Mouse (Mus musculus) embryonic facial prominence, embryonic 11.5 days (tissue): Measurements from ENCODE around the gene Ccdc116. TPM values are rescaled to one million over a fixed set of nuclear protein-coding genes. Genes with fewer than 3 reads are reported as not detected.
A peak's percentile ranks its signal among the peaks of the same experiment; 100 is the strongest.

Experiments used
- ATAC-seq: fragments of 200-750 bp; cut with Nextera tagmentation; replicated peaks from 2 replicates; pipeline ENCODE4 v1.8.0; 2017; ENCODE audit warnings: low read depth; ENCODE audit not compliant: insufficient number of reproducible peaks, low FRiP score, low TSS enrichment
- DNase-seq: peaks from one replicate; pipeline ENCODE4 v3.0.0-alpha.2; 2015; ENCODE audit warnings: low spot score
- H3K27ac ChIP-seq: fragments of 300-500 bp; sonication (generic); replicated peaks from 2 replicates; pipeline ENCODE4 v1.5.1; 2014; ENCODE audit warnings: mild to moderate bottlenecking, low read depth, low read length, control low read depth
- H3K27me3 ChIP-seq: fragments of 300-500 bp; sonication (generic); 2 replicates; pipeline ENCODE4 v1.6.1; 2014; ENCODE audit warnings: mild to moderate bottlenecking, low read length, moderate library complexity, mixed read lengths; ENCODE audit not compliant: control insufficient read depth, insufficient read depth
- H3K36me3 ChIP-seq: fragments of 300-500 bp; sonication (generic); replicated peaks from 2 replicates; pipeline ENCODE4 v1.6.1; 2014; ENCODE audit warnings: low read depth, mild to moderate bottlenecking, low read length, moderate library complexity, mixed read lengths; ENCODE audit not compliant: control insufficient read depth, insufficient read depth
- H3K4me1 ChIP-seq: fragments of 300-500 bp; sonication (generic); 2 replicates; pipeline ENCODE4 v1.6.1; 2014; ENCODE audit warnings: low read length, mixed read lengths; ENCODE audit not compliant: control insufficient read depth, insufficient read depth
- H3K4me2 ChIP-seq: fragments of 300-500 bp; sonication (generic); 2 replicates; pipeline ENCODE4 v1.6.1; 2014; ENCODE audit warnings: low read depth, mild to moderate bottlenecking, control low read depth, low read length, moderate library complexity
- H3K4me3 ChIP-seq: fragments of 300-500 bp; sonication (generic); 2 replicates; pipeline ENCODE4 v1.5.1; 2014; ENCODE audit warnings: low read depth, low read length, control low read depth
- H3K9ac ChIP-seq: fragments of 300-500 bp; sonication (generic); replicated peaks from 2 replicates; pipeline ENCODE4 v1.6.1; 2014; ENCODE audit warnings: mild to moderate bottlenecking, control low read depth, low read length
- H3K9me3 ChIP-seq: fragments of 300-500 bp; sonication (generic); replicated peaks from 2 replicates; pipeline ENCODE4 v1.6.1; 2016; ENCODE audit warnings: mild to moderate bottlenecking, low read length, inconsistent platforms, mixed read lengths; ENCODE audit not compliant: control insufficient read depth
- WGBS: fragments of 180-500 bp; shearing (Covaris S2); extraction: QIAGEN DNeasy Blood & Tissue Kit; methylation state at CpG from one replicate; pipeline ENCODE4 v1.1.7; 2014; 5-methylcytosine and 5-hydroxymethylcytosine counted together
- polyA plus RNA-seq: library from polyadenylated mRNA; unstranded; fragments of >200 nt; fragmentation: Nextera tagmentation; extraction: Ambion mirVana; gene quantifications from 2 replicates; pipeline ENCODE4 v1.2.1, GENCODE M21; 2014

Ccdc116 gene
- polyA plus RNA-seq, 1 experiment from 2014 or later, result 0.49 TPM

DNA sequence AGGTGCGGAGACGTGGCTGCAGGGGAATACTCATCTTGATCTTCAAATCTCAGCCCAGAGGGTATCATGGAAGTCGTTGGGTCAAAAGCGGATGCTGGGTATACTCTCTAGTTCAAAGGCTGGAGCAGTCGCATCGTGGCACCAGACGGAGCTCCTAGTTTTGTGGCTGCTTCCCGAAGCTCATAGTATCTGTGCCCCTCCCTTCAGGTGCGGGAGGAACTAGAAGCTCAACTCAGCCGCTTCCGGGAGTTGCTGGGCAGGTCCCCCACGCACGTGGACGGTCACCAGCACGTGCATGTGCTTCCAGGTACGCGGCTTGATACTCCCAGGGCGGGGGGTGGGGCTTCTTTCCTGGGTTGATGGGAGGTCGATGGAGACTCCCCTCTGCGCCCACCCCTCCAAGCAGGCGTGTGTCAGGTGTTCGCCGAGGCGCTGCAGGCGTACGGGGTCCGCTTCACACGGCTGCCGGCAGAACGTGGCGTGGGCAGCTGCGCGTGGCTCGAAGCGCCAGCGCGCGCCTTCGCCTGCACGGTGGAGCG is 431 bp upstream of the Ccdc116 start:
- H3K4me3 ChIP-seq, result peak overlapping the region; percentile 55
- peaks cover 3% of the 10 kb centered on the region; the same call in 1 of the 2 replicates for H3K27me3 ChIP-seq
- ATAC-seq, result no peak
- H3K27ac ChIP-seq, result no peak overlapping the region
- H3K9me3 ChIP-seq, result no peaks in the 10 kb centered on the region
- peak overlapping the region; percentile 94 for H3K4me2 ChIP-seq
- DNase-seq, result peak; percentile 38
- under 1% methylated on average over 41 of the region's 41 CpGs for whole genome bisulfite sequencing
- peaks cover 8% of the 10 kb centered on the region for H3K4me1 ChIP-seq
- H3K36me3 ChIP-seq, result no peaks in the 10 kb centered on the region
- H3K9ac ChIP-seq, result peak overlapping the region; percentile 53

DNA sequence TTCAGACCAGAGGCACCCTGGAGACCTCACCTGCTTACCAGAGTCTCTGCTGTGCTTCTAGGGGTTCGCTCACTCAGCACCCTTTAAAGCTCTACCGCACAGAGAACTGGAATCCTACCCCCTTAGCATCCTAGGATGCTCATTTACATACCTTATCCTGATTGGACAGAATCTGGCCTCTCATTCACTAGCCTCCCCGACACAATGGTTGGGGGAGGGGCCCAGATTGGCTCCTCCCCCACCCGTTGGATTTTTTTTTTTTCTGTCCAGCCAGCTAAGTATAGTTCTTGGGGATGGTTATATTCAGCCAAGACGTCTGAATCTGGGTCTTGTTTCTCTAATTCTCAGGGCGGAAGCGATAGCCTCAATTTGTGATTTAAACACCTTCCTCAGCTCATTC is 2.7 kb downstream of the Ccdc116 start, which contains the start of gene Ydjc:
Ydjc (plus strand) TSS at position 283 of the 400 bp plus-strand sequence.
- DNase-seq (peak; percentile 53), ATAC-seq (no peak)
- peaks cover 3% of the 10 kb centered on the region; the same call in 1 of the 2 replicates for H3K27me3 ChIP-seq
- H3K4me1 ChIP-seq, result peaks cover 8% of the 10 kb centered on the region
- H3K4me3 ChIP-seq, result no peak within 1 kb of the TSS
- no peak within 1 kb of the TSS for H3K27ac ChIP-seq
- WGBS, result 17% methylated on average over 7 of the region's 7 CpGs
- no peaks in the 10 kb centered on the region for H3K36me3 ChIP-seq
- no peaks in the 10 kb centered on the region for H3K9me3 ChIP-seq
- H3K4me2 ChIP-seq, result no peak within 1 kb of the TSS
- H3K9ac ChIP-seq, result no peak within 1 kb of the TSS

DNA sequence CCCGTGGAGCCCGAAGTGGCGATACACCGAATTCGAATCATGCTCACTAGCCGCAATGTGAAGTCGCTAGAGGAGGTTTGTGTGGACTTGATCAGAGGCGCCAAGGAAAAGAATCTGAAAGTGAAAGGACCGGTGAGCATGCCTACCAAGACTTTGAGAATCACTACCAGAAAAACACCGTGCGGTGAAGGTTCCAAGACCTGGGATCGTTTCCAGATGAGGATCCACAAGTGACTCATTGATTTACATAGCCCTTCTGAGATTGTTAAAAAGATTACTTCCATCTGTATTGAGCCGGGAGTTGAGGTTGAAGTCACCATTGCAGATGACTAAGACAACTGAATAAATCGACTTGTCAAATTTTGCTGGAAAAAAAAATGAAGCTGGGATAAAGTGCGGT is 9.7 kb downstream of the Ccdc116 start:
- DNase-seq, result no peak
- Histone ChIP-seq H3K4me2 (no peak overlapping the region), H3K27me3 (no peaks in the 10 kb centered on the region), H3K9me3 (no peaks in the 10 kb centered on the region), H3K27ac (no peak overlapping the region), H3K4me3 (no peak overlapping the region), H3K4me1 (no peaks in the 10 kb centered on the region), H3K9ac (no peak overlapping the region), H3K36me3 (no peaks in the 10 kb centered on the region)
- no peak for ATAC-seq
- 77% methylated on average over 15 of the region's 15 CpGs for WGBS

DNA sequence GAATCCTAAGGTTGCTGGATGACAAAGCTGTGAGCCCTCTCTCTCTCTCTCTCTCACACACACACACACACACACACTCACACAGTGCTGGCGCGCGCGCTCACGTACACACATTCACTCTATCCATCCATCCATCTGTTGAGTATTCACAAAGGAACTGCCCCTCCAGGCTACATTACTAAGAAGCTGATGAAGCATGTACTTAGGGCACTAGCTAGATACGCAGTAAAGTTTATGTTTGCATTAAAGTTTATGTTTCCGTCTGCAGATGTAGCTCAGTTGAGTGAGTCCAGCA is 14.2 kb downstream of the Ccdc116 start:
- DNase-seq (peak; percentile 25), ATAC-seq (no peak)
- H3K9ac ChIP-seq, result peak overlapping the region; percentile 77
- H3K4me3 ChIP-seq, result peak overlapping the region; percentile 72
- no peak overlapping the region; the same call in 1 of the 2 replicates for H3K27ac ChIP-seq
- peak overlapping the region; percentile 79 for H3K4me2 ChIP-seq
- WGBS, result 46% methylated on average over 7 of the region's 7 CpGs
- no peaks in the 10 kb centered on the region for H3K27me3 ChIP-seq
- H3K9me3 ChIP-seq, result no peaks in the 10 kb centered on the region
- H3K36me3 ChIP-seq, result no peaks in the 10 kb centered on the region
- peaks cover 3% of the 10 kb centered on the region; the same call in 1 of the 2 replicates for H3K4me1 ChIP-seq

DNA sequence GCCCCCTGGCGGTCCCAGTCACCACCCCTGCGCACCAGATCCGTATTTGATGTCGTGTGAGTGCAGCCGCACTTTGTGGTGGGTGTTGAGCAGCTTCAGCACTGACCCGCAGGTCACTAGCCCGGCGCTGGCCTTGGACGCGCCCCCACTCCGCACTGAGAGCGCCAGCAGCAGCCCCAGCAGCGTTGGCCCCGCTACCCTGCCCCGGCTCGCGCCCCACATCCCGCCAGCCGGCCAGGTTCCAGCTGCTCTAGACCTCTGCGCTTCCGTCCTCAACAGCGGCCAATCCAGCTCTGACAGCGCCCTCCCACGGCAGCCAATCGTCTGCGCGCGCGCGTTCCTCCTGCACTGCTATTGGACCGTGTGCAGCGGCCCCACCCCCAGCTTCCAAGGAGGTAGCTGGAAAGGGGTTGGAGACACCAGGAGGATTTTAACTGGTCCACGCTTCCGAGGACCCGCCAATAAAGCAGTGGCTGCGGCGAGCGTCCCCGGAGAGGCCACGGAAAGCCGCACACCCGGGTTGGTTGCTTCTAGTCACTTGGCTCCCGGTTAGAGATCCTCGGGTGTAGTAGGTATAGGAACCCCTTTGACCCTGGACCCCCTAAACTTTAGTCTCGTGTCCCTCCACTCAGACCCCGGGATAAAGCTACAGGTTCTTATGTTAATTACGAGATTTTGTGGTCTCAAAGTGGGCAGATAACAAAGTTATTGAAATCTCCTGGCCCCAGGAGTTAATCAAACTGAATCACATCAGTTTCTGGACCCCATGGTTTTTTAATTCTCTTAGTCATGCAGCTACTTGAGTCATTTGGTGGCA is 14.7 kb downstream of the Ccdc116 start, which contains the start of gene Sdf2l1:
Sdf2l1 (minus strand) TSS at position 295 of the 817 bp plus-strand sequence.
- peaks cover 3% of the 10 kb centered on the region; the same call in 1 of the 2 replicates for H3K4me1 ChIP-seq
- WGBS, result under 1% methylated on average over 46 of the region's 47 CpGs

DNA sequence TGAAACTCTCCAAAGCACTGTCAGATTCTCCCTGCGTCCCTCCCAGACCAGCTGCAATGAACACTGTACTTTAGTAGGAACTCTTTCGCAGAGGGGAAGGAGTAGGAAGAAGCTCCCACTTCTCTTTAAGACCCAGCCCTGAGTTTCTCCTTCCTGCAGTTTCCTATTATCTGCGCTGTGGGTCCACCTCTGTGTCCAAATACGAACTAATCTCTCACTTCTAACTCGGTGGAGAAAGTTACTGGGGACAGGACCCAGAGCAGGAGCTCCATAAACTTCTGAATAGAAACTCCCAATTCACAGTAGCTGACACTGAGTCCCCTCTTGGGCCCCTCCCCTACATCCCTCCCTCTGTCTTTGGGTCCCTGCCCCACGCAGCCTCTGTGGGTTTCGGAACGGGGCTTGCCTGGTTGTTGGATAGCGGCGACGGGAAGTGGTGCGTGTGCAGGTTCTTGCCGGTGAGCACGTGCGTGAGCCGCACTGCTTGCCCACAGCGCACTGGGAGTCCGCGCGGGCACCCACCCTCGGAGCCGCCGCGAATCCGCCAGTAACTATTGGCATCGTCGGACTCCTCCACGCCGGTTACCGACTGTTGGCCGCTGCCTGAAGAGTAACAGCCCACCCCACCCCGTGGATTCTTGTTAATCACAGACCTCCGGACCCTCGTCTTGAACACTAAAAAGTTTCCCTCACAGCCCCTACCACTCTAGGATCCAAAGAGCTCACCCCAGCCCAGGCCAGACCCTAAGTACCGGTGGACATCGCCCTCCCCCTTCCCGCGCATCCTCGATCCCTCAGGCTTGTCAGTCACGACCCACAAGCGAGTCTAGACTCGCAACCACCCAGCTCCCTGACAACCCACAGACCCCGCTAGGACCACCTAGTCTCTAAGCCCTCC is 15.6 kb downstream of the Ccdc116 start:
- Histone ChIP-seq H3K27me3 (no peaks in the 10 kb centered on the region), H3K36me3 (no peaks in the 10 kb centered on the region), H3K9me3 (no peaks in the 10 kb centered on the region), H3K4me3 (peak overlapping the region; percentile 72), H3K27ac (peak overlapping the region; percentile 42; the same call in 1 of the 2 replicates), H3K9ac (peak overlapping the region; percentile 77), H3K4me1 (peaks cover 3% of the 10 kb centered on the region; the same call in 1 of the 2 replicates), H3K4me2 (peak overlapping the region; percentile 79)
- DNase-seq, result no peak
- WGBS, result 4% methylated on average over 43 of the region's 43 CpGs
- ATAC-seq, result peak; percentile 87

More for the DNA sequence above, 14.7 kb downstream of the Ccdc116 start, which contains the start of gene Sdf2l1:
- peak; percentile 99 for ATAC-seq
- peak within 1 kb of the TSS; percentile 42; the same call in 1 of the 2 replicates for H3K27ac ChIP-seq
- no peaks in the 10 kb centered on the region for H3K9me3 ChIP-seq
- H3K9ac ChIP-seq, result peak within 1 kb of the TSS; percentile 77
- H3K4me2 ChIP-seq, result peak within 1 kb of the TSS; percentile 79
- H3K36me3 ChIP-seq, result no peaks in the 10 kb centered on the region
- peak; percentile 99 for DNase-seq
- no peaks in the 10 kb centered on the region for H3K27me3 ChIP-seq
- H3K4me3 ChIP-seq, result peak within 1 kb of the TSS; percentile 72

DNA sequence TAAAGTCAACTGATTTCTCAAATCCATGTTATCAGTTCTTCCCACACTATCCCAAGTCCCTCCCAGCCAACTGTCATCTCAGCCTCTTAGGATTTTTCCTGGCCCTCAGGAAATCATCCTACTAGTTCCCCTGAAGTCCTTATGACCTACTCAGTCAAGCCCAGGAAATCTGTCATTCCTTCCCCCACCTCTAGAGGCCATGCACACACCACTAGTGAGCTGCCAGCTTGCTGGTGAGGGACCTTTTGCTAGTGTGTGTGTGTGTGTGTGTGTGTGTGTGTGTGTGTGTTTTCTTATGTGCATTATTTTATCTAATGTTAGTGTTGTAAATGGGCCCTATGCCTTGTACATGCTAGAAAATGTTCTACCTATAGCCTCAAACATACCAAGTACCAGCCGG is 19.7 kb downstream of the Ccdc116 start:
- H3K4me3 ChIP-seq, result no peak overlapping the region
- H3K27me3 ChIP-seq, result no peaks in the 10 kb centered on the region
- H3K4me2 ChIP-seq, result no peak overlapping the region
- ATAC-seq (no peak), DNase-seq (peak; percentile 43)
- WGBS, result 100% methylated on average over 1 of the region's 1 CpGs
- no peak overlapping the region for H3K9ac ChIP-seq
- H3K36me3 ChIP-seq, result peaks cover 2% of the 10 kb centered on the region
- peaks cover 6% of the 10 kb centered on the region; the same call in 1 of the 2 replicates for H3K4me1 ChIP-seq
- no peak overlapping the region for H3K27ac ChIP-seq
- no peaks in the 10 kb centered on the region for H3K9me3 ChIP-seq
